Mouse (Mus musculus) hindbrain, embryonic 10.5 days (tissue): ENCODE results near the gene Msl3. TPM values are rescaled to one million over a fixed set of nuclear protein-coding genes. Genes with fewer than 3 reads are reported as not detected.
"Not testable (repeated sequence)": the region's sequence is repeated elsewhere in the genome, so short reads cannot be mapped to it uniquely, and the experiment has no call there.

ENCODE experiments used
- DNase-seq: peaks from one replicate; pipeline ENCODE4 v3.0.0-alpha.2; 2017; ENCODE audit warnings: low spot score
- H3K27ac ChIP-seq: fragments of 300-500 bp; sonication (generic); 2 replicates; pipeline ENCODE4 v1.5.1; 2016; ENCODE audit warnings: mild to moderate bottlenecking, moderate library complexity
- H3K27me3 ChIP-seq: fragments of 300-500 bp; sonication (generic); 2 replicates; pipeline ENCODE4 v1.6.1; 2016; ENCODE audit warnings: mild to moderate bottlenecking; ENCODE audit not compliant: poor library complexity, insufficient read depth, severe bottlenecking
- H3K36me3 ChIP-seq: fragments of 300-500 bp; sonication (generic); 2 replicates; pipeline ENCODE4 v1.6.1; 2016; ENCODE audit warnings: mild to moderate bottlenecking, moderate library complexity
- H3K4me1 ChIP-seq: fragments of 300-500 bp; sonication (generic); replicated peaks from 2 replicates; pipeline ENCODE4 v1.6.1; 2016; ENCODE audit warnings: mild to moderate bottlenecking
- H3K4me3 ChIP-seq: fragments of 300-500 bp; sonication (generic); 2 replicates; pipeline ENCODE4 v1.5.1; 2016; ENCODE audit warnings: mild to moderate bottlenecking, moderate library complexity
- H3K9me3 ChIP-seq: fragments of 300-500 bp; sonication (generic); 2 replicates; pipeline ENCODE4 v1.6.1; 2016; ENCODE audit warnings: mild to moderate bottlenecking, moderate library complexity
- WGBS: fragments of 180-500 bp; shearing (Covaris S2); methylation state at CpG from one replicate; pipeline ENCODE4 v1.1.7; 2016; 5-methylcytosine and 5-hydroxymethylcytosine counted together
- polyA plus RNA-seq: library from polyadenylated mRNA; unstranded; fragments of >200 nt; fragmentation: Nextera tagmentation; extraction: Ambion mirVana; gene quantifications from 2 replicates; pipeline ENCODE4 v1.2.1, GENCODE M21; 2016

Gene Msl3
- 23.9 and 26.5 TPM in 2 replicates for polyA plus RNA-seq

DNA sequence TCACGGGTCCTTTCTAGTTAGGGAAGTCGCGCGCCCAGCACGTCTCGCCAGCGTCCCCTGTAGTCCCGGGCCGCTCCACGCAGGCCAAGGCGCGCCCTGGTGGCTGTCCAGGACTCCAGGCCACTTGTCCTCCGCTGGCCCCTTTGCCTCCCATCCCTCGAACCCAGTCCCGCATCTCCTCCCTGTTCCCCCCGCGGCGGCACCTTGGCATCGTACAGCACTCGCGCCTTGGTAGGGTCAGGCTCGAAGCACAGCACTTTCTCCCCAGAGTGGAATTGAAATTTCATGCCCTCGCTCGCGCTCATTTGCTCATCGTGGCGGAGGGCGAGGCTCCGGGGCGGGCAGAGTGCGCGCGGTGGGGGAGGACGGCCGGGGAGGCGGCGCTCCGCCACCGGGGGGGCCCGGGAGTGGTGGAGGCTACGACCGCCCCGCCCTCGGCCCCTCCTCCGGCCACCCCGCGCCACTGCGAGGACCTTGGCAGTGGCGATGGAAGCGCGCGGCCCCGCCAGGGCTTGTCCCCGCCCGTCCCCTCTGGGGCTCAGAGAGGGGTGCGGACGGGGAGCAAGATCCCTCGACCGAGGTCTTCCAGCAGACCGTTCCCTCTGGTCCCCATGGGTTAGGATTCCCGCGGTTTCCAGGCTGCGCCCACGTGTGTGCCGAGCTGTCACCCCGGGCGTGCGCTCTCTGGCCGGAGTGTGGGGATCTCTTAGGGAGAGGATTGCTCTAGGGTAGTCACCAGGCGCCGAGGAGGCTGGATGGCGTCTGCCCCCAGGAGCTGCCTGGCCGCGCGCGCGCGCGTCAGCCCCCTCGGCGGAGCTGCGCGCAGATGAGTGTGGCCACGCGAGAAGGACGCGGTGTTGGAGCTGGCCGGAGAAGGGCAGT lies at the start of gene Msl3:
Gene Msl3 (minus strand): TSS at position 374 of the 882 bp plus-strand sequence.
- Histone ChIP-seq H3K27me3 (peaks cover 28% of the 10 kb centered on the region), H3K4me3 (peak within 1 kb of the TSS; percentile 59), H3K4me1 (no peaks in the 10 kb centered on the region), H3K36me3 (peaks cover 17% of the 10 kb centered on the region), H3K9me3 (no peaks in the 10 kb centered on the region), H3K27ac (peak within 1 kb of the TSS; percentile 91)
- DNase-seq: peak; percentile 84
- 21% methylated on average over 86 of the region's 88 CpGs for WGBS

DNA sequence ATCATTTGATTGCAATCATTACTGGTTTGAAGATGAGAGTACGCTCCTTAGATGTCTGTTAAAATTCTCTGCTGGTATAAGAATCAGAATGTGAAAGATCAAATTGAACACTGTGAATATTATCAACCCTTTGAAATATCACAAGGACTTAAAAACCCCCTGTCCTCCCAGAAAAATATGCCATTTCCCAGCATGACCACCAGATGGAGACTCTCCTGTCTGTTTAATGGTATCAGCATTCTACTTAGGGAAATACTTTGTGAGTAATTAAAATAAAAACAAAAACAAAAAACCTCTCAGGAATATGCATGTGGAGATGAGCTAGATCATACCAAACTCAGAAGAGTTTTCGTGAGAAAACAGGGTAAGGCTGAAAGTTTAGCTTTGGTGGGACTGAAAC lies 44.3 kb upstream of the Msl3 start:
- Histone ChIP-seq H3K4me1 (no peaks in the 10 kb centered on the region), H3K27ac (no peak overlapping the region), H3K9me3 (no peaks in the 10 kb centered on the region), H3K36me3 (no peaks in the 10 kb centered on the region), H3K27me3 (peaks cover 20% of the 10 kb centered on the region; the same call in 1 of the 2 replicates), H3K4me3 (no peak overlapping the region)
- no peak for DNase-seq
- 60% methylated on average over 2 of the region's 2 CpGs for WGBS

DNA sequence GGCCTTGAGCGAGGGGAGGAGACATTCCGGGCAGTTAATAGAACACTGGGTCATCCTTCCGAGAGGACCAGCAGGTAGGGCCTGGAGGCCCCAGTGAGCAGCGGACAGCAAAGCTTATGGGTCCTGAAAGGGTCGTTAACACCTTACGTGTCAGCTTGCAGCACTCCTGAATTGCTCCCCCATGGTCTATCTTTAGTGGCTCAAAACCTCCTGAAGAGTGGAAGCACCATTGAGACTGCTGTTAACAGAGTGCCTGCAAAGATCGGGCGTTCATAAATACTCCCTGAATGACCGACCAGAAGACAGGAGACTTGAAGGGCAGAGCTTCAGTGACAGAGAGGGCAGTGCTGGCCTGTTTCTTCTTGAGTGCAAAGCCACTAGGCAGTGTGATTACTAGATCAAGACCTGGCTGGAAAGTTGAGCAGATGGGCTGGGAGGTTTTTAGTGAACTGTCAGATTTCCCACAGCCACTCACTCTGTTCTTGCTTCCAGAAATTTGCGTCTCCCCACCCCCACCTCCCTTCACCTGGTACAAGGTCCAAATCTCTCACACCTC lies 787 bp upstream of the Msl3 start:
- H3K27me3 ChIP-seq: peaks cover 28% of the 10 kb centered on the region
- peaks cover 10% of the 10 kb centered on the region for H3K36me3 ChIP-seq
- no peaks in the 10 kb centered on the region for H3K9me3 ChIP-seq
- no peaks in the 10 kb centered on the region for H3K4me1 ChIP-seq
- peak overlapping the region; percentile 91 for H3K27ac ChIP-seq
- H3K4me3 ChIP-seq: peak overlapping the region; percentile 59
- WGBS: 27% methylated on average over 10 of the region's 10 CpGs
- DNase-seq: no peak

DNA sequence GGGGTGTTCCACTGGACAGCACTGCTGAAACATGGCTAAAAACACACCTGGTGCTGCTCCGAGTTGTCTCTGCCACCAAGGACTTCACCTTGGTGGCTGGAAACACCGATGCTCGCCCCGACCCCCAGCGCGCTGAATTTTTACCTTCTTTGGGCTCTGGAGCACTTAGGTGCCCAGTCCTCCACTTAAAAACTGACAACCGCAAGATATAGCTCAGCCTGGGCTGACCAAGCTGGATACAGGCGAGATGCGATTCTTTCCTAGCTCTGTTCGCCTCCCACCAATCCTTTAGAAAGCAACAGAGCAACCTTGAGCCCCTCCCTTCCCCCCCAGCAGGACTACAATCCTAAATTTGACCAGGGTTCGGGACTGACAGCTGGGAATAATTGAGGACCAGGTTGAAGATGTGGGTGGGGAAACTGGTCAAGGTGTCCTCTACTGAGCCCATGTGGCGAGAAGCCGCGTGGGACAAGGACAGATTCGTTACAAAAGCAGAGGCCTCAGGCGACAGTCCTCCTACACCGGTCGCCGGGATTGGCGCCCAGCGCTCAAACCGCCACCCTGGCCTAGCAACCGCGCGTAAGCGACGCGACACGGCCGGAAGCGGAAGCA lies 679 bp downstream of the Msl3 start:
- Histone ChIP-seq H3K4me3 (peak overlapping the region; percentile 59), H3K4me1 (no peaks in the 10 kb centered on the region), H3K27ac (peak overlapping the region; percentile 91), H3K27me3 (peaks cover 28% of the 10 kb centered on the region), H3K36me3 (peaks cover 23% of the 10 kb centered on the region), H3K9me3 (no peaks in the 10 kb centered on the region)
- DNase-seq: peak; percentile 7
- 24% methylated on average over 31 of the region's 31 CpGs for WGBS

DNA sequence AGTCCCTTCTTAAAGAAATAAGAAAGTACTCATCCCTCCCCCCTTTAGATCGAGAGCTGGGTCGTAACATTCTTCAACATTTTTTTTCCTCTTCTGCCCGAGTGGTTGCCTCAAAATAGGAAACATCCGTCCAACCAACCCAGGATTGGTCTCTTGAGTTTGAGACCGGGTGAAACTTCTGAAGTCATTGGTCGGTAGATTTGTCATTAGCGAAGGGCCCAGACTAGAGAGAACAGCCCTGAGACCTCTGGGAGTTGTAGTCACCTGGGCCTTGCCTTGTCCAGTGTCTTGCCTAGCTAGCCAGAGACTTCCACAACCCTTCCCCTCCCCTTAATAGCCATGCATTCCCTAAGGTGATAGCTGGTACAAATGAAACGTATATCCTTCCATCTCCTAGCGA lies 1.3 kb downstream of the Msl3 start:
- Histone ChIP-seq H3K36me3 (peaks cover 28% of the 10 kb centered on the region), H3K4me1 (no peaks in the 10 kb centered on the region), H3K9me3 (no peaks in the 10 kb centered on the region), H3K27ac (peak overlapping the region; percentile 91), H3K4me3 (peak overlapping the region; percentile 59), H3K27me3 (peaks cover 26% of the 10 kb centered on the region)
- peak; percentile 45 for DNase-seq
- 17% methylated on average over 9 of the region's 9 CpGs for WGBS

DNA sequence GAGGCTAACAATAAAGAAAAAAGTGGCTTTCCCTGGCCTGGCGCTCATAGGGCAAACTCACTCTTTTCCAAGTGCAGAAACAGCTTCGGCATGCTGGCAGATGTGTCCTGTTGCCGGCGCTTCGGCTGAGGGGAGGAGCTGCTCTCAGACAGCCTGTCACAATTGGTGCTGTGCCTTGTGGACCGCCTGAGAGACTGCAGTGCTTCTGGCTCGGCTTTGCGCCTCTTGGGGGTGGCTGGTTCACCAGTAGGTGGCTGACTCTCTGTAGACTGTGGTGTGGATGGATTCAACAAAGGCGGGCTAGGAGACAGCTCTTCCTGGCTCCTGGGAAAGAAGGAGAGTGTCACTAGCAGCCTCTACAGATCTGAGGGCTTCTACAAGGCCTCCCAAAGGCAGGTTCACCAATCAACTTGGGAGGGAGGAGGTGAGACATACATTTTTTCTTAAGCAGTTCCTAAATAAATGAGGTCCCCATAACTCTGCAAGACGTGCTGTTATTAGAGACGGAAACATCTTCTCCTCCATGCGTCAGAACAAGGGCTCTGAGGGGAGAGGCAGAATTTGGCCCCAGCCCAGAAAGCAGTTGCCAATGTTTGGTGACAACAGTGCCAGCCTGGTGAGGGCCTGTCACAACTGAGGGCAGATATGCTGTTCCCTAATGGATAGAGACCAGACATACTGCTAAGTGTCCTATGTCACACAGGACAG lies 9.6 kb downstream of the Msl3 start:
- peaks cover 8% of the 10 kb centered on the region; the same call in 1 of the 2 replicates for H3K27me3 ChIP-seq
- H3K4me3 ChIP-seq: no peak overlapping the region
- no peak for DNase-seq
- no peaks in the 10 kb centered on the region for H3K9me3 ChIP-seq
- H3K36me3 ChIP-seq: peaks cover 44% of the 10 kb centered on the region
- WGBS: 73% methylated on average over 12 of the region's 12 CpGs
- no peaks in the 10 kb centered on the region for H3K4me1 ChIP-seq
- H3K27ac ChIP-seq: no peak overlapping the region

DNA sequence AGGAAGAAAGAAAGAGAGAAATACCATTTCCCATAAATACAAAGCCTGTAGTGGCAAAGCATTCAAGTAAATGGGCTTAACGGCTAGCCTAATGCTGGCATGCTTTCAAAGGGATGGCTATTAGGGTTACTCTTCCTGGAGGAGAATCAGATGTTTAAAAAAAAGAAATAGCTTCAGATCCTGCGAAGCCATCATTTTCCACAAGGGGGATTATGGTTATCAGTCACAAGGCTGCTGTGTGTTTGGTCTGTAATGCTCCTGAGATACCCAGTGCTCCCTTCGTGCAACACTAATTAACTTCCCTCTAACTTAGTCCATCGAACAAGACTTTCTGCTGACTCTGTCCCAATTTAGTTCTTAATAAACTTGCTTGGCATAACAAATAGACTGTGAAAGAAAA lies 13.5 kb downstream of the Msl3 start:
- Histone ChIP-seq H3K4me3 (no peak overlapping the region), H3K36me3 (peaks cover 38% of the 10 kb centered on the region), H3K27ac (no peak overlapping the region), H3K27me3 (peaks cover 11% of the 10 kb centered on the region), H3K9me3 (no peaks in the 10 kb centered on the region), H3K4me1 (no peaks in the 10 kb centered on the region)
- DNase-seq: no peak
- 80% methylated on average over 4 of the region's 4 CpGs for WGBS

DNA sequence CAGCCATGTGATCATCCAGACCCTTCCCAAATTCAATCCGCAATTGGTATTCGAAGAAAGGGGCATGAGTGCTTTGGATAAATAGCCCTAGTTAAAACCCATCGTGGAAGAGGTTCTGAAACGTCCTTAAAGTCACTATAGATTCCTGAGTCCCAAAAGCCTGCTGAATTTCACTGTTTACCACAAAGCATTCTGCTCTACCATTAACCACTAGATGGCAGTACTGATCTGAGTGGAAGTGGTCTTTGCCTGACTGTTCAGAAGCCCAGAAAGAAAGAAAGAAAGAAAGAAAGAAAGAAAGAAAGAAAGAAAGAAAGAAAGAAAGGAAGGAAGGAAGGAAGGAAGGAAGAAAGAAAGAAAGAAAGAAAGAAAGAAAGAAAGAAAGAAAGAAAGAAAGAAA lies 13.9 kb downstream of the Msl3 start:
- H3K9me3 ChIP-seq, H3K4me1 ChIP-seq, H3K4me3 ChIP-seq, DNase-seq, H3K27ac ChIP-seq: not testable (repeated sequence)
- Histone ChIP-seq H3K36me3 (peaks cover 34% of the 10 kb centered on the region), H3K27me3 (peaks cover 11% of the 10 kb centered on the region)
- WGBS: 64% methylated on average over 4 of the region's 4 CpGs

DNA sequence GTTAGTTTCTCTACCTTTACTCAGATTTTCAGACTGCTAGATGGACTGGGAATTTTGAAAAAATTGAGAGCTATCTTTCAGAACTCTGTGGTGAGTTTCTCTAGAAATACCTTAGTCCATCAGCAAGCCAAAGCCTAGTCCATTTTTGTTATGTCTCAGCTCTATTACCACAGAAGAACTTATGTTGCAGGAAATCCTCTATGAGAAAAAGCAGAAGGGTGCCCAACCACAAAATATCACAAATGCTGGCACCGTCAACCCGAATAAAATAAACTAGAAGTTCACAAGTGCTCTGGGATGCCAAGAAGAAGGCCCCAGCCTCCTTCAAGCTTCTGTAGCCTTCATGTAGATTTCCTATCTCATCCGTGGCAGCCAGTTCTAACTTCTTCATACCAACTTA lies 14.4 kb downstream of the Msl3 start:
- DNase-seq: no peak
- H3K4me3 ChIP-seq: no peak overlapping the region
- WGBS: 89% methylated on average over 3 of the region's 3 CpGs
- no peak overlapping the region for H3K27ac ChIP-seq
- H3K9me3 ChIP-seq: no peaks in the 10 kb centered on the region
- peaks cover 29% of the 10 kb centered on the region for H3K36me3 ChIP-seq
- peaks cover 9% of the 10 kb centered on the region for H3K27me3 ChIP-seq
- H3K4me1 ChIP-seq: no peaks in the 10 kb centered on the region

DNA sequence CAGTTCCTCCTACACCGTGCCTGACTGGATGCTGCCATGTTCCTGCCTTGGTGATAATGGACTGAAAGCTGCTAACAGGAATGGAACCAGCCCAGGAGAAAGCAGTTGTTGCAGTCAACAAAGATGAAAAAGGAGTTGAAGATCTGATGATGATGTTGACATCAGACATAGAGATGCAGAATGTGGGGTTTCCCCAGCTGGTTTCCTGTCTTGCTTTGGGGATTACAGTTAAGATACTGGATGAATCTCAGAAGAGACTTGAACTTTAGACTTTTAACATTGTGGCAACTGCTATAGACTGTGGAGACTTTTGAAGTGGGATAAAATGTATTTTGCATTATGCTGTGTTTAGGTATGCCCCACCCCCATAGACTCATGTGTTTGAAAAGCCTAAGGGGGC lies 15.9 kb downstream of the Msl3 start:
- Histone ChIP-seq H3K27ac (no peak overlapping the region), H3K4me1 (no peaks in the 10 kb centered on the region), H3K27me3 (peaks cover 13% of the 10 kb centered on the region), H3K4me3 (no peak overlapping the region), H3K36me3 (peaks cover 31% of the 10 kb centered on the region), H3K9me3 (no peaks in the 10 kb centered on the region)
- 81% methylated on average over 1 of the region's 1 CpGs for WGBS
- no peak for DNase-seq

DNA sequence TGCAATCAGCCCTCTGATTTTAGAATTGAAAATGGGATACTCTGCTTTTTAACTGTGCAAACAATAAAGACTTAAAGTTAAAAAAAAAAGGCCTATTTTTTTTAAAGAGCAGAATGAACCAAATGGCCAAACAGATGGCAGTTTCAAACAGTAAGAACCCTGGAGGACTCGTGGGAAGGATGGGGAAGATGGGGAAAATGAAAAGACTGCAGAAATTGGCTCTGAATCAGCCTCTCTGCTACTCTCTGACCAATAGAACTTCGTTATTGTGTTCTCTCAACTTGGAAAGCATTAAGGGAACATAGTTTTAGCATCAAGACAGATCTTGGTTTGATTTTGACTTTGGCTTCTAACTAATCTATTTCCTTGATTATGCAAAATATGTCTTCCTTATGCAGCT lies 24.4 kb downstream of the Msl3 start:
- Histone ChIP-seq H3K27ac (no peak overlapping the region), H3K4me3 (no peak overlapping the region), H3K27me3 (peaks cover 61% of the 10 kb centered on the region), H3K9me3 (no peaks in the 10 kb centered on the region), H3K36me3 (peaks cover 29% of the 10 kb centered on the region), H3K4me1 (no peaks in the 10 kb centered on the region)
- no peak for DNase-seq
- 82% methylated on average over 2 of the region's 2 CpGs for WGBS

DNA sequence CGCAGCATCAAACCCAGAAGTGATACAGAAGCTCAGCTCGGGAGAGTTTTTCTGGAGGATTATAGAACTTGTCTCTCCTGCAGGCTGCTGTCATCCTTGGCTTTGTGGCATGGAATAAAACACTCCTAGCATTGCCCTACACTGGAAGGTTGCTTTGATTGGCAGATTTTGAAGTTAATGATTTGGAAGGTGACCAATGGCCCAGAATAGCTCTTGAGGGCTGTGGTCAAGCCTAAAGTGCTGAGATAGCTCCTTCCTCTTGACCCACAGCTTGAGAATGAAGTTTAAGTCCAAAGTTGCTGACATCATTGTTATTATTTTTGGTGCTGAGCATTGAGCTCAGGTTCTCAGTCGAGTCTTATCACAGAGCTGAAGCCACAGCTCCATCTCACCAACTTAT lies 26.0 kb downstream of the Msl3 start:
- no peak for DNase-seq
- H3K27ac ChIP-seq: no peak overlapping the region
- 78% methylated on average over 3 of the region's 3 CpGs for WGBS
- no peaks in the 10 kb centered on the region for H3K9me3 ChIP-seq
- H3K27me3 ChIP-seq: peaks cover 51% of the 10 kb centered on the region
- no peak overlapping the region for H3K4me3 ChIP-seq
- H3K4me1 ChIP-seq: no peaks in the 10 kb centered on the region
- H3K36me3 ChIP-seq: peaks cover 19% of the 10 kb centered on the region
